Mouse (Mus musculus) midbrain, embryonic 11.5 days (tissue): ENCODE data around the gene Klf1. TPM values are rescaled to one million over a fixed set of nuclear protein-coding genes. Genes with fewer than 3 reads are reported as not detected.
A peak's percentile ranks its signal among the peaks of the same experiment; 100 is the strongest.

ENCODE experiments used
- ATAC-seq: fragments of 200-750 bp; cut with Nextera tagmentation; 2 replicates; pipeline ENCODE4 v1.8.0; 2017; ENCODE audit warnings: moderate TSS enrichment, moderate library complexity; ENCODE audit not compliant: low FRiP score
- DNase-seq: peaks from one replicate; pipeline ENCODE4 v3.0.0; 2015; ENCODE audit warnings: low spot score; ENCODE audit errors: missing footprints
- H3K27ac ChIP-seq: fragments of 300-500 bp; sonication (generic); 2 replicates; pipeline ENCODE4 v1.5.1; 2014; ENCODE audit warnings: low read depth, low read length
- H3K27me3 ChIP-seq: fragments of 300-500 bp; sonication (generic); 2 replicates; pipeline ENCODE4 v1.6.1; 2014; ENCODE audit warnings: mild to moderate bottlenecking, low read length, moderate library complexity, mixed read lengths; ENCODE audit not compliant: control insufficient read depth, insufficient read depth
- H3K36me3 ChIP-seq: fragments of 300-500 bp; sonication (generic); 2 replicates; pipeline ENCODE4 v1.6.1; 2014; ENCODE audit warnings: mild to moderate bottlenecking, low read length, moderate library complexity, mixed read lengths; ENCODE audit not compliant: control insufficient read depth, insufficient read depth
- H3K4me1 ChIP-seq: fragments of 300-500 bp; sonication (generic); 2 replicates; pipeline ENCODE4 v1.6.1; 2014; ENCODE audit warnings: low read length; ENCODE audit not compliant: control insufficient read depth, insufficient read depth
- H3K4me2 ChIP-seq: fragments of 300-500 bp; sonication (generic); 2 replicates; pipeline ENCODE4 v1.6.1; 2014; ENCODE audit warnings: mild to moderate bottlenecking, moderate library complexity
- H3K4me3 ChIP-seq: fragments of 300-500 bp; sonication (generic); 2 replicates; pipeline ENCODE4 v1.5.1; 2014; ENCODE audit warnings: low read depth, low read length
- H3K9ac ChIP-seq: fragments of 300-500 bp; sonication (generic); 2 replicates; pipeline ENCODE4 v1.6.1; 2014; ENCODE audit warnings: low read length
- H3K9me3 ChIP-seq: fragments of 300-500 bp; sonication (generic); 2 replicates; pipeline ENCODE4 v1.6.1; 2016; ENCODE audit warnings: low read length; ENCODE audit not compliant: control insufficient read depth
- WGBS: fragments of 180-500 bp; shearing (Covaris S2); extraction: QIAGEN DNeasy Blood & Tissue Kit; methylation state at CpG from one replicate; pipeline ENCODE4 v1.1.7; 2014; 5-methylcytosine and 5-hydroxymethylcytosine counted together
- polyA plus RNA-seq: library from polyadenylated mRNA; unstranded; fragments of >200 nt; fragmentation: Nextera tagmentation; extraction: Ambion mirVana; gene quantifications from 2 replicates; pipeline ENCODE4 v1.2.1, GENCODE M21; 2014

The Klf1 gene
- polyA plus RNA-seq: 13.7 and 14.4 TPM in 2 replicates

DNA sequence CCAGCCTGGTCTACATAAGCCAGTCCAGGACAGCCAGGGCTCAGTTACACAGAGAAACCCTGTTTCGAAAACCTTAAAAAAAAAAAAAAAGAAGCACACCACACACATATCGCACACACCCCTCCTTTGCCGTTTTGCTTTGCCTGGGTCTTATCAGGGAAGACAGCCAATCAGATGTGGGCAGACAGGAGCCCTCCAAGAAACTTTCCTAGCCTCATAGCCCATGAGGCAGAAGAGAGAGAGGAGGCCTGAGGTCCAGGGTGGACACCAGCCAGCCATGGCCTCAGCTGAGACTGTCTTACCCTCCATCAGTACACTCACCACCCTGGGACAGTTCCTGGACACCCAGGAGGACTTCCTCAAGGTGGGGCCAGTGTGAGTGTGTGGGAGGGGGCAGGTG, at the start of gene Klf1:
Klf1 (plus strand) TSS at position 177 of the 400 bp plus-strand sequence.
- peak within 1 kb of the TSS; percentile 83 for H3K4me2 ChIP-seq
- H3K9me3 ChIP-seq: no peaks in the 10 kb centered on the region
- DNase-seq (no peak), ATAC-seq (no peak)
- no peaks in the 10 kb centered on the region for H3K36me3 ChIP-seq
- H3K4me3 ChIP-seq: peak within 1 kb of the TSS; percentile 48
- H3K27ac ChIP-seq: no peak within 1 kb of the TSS; the same call in 1 of the 2 replicates
- peak within 1 kb of the TSS; percentile 66 for H3K9ac ChIP-seq
- H3K4me1 ChIP-seq: peaks cover 7% of the 10 kb centered on the region; the same call in 1 of the 2 replicates
- WGBS: 80% methylated on average over 3 of the region's 3 CpGs
- peaks cover 6% of the 10 kb centered on the region; the same call in 1 of the 2 replicates for H3K27me3 ChIP-seq

DNA sequence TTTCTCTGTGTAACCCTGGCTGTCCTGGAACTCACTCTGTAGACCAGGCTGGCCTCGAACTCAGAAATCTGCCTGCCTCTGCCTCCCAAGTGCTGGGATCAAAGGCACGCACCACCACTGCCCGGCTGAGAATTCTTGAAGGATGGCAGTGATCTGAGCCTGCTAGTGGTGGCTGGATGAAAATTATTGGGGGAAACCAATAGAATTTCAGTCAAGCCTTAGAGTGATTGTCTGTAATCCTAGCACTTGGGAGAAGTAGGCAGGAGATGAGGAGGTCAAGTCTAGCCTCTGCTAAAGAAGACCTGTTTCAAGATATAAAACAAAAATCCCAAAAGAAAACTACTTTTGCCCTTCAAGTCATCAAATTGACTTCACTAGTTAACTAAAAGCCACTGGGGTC, 45.3 kb upstream of the Klf1 start:
- H3K36me3 ChIP-seq: peaks cover 6% of the 10 kb centered on the region; the same call in 1 of the 2 replicates
- peak; percentile 52 for ATAC-seq
- H3K27ac ChIP-seq: no peak overlapping the region
- no peaks in the 10 kb centered on the region for H3K9me3 ChIP-seq
- H3K9ac ChIP-seq: no peak overlapping the region
- 87% methylated on average over 3 of the region's 3 CpGs for WGBS
- no peaks in the 10 kb centered on the region for H3K27me3 ChIP-seq
- peaks cover 11% of the 10 kb centered on the region for H3K4me1 ChIP-seq
- no peak overlapping the region; the same call in 1 of the 2 replicates for H3K4me3 ChIP-seq
- DNase-seq: no peak
- H3K4me2 ChIP-seq: peak overlapping the region; percentile 94; the same call in 1 of the 2 replicates

DNA sequence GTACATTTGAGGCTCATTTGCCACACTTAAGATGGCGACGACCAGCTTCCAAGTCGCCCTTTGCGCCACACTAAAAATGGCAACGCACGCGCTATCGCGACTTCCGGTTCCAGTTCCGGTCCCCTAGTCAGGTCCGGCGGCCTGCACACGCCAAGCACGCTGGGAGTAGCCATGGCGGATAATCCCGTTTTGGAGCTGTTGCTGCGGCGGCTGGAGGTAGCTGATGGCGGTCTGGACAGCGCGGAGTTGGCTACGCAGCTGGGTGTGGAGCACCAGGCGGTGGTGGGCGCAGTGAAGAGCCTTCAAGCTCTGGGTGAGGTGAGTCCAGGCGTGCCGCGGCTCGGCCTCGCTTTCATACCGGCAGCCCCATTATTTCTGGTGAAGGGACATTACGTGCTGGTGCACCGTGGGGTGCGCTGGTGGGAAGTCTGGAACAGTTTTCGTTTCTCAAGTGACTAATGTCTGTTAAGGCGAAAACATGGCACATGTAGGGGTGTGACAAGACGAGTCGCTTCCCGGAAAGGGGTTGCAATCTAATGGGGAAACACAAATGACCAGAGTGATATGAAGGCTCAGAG, 44.8 kb upstream of the Klf1 start, which contains the start of gene Farsa:
Farsa (plus strand) TSS at position 126 of the 578 bp plus-strand sequence.
- Histone ChIP-seq H3K9ac (peak within 1 kb of the TSS; percentile 86), H3K9me3 (no peaks in the 10 kb centered on the region), H3K4me2 (peak within 1 kb of the TSS; percentile 94), H3K27ac (no peak within 1 kb of the TSS; the same call in 1 of the 2 replicates), H3K4me3 (peak within 1 kb of the TSS; percentile 93), H3K36me3 (peaks cover 8% of the 10 kb centered on the region; the same call in 1 of the 2 replicates), H3K27me3 (no peaks in the 10 kb centered on the region), H3K4me1 (peaks cover 11% of the 10 kb centered on the region)
- under 1% methylated on average over 39 of the region's 39 CpGs for WGBS
- ATAC-seq (peak; percentile 92), DNase-seq (peak; percentile 99)

DNA sequence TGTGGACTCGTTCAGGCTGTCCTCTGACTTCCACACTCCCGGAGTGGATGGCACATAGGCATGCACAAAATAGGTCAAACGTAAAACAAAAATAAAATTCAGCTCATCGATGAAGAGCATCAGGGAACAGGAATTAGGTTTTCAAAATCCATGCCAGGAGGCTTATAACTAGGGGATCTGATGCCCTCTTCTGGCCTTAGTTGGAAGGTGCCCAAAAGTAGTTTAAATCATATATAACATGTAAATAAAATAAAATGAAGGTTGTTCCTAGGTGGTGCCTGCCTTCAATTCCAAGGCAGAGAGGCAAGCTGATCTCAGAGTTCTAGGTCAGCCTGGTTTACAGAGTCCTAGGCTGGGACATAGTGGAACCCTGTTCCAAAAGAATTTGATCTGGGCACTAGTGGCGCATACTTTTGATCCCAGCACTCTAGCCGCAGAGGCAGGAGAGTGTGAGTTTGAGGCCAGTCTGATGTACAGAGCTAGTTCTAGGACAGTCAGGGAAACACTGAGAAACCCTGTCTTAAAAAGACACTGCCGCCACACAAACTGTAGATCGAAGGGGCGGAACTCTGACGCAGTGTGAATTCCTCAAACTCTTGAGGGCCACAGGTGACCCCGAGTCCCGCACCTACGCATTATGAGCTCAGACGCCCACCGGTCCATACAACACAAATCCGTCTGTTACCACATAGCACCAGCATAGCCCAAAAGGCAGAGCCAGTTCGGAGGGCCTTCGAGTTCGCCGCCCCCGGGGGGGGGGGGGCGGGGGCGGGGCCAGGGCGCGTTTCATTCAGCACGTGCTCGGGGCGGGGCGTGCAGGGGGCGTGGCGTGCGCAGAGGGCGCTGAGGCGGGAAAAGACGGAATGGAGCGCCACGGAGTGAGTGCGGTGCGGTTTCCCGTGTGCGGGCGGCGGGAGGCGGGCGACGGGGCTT, 30.1 kb upstream of the Klf1 start, which contains the start of gene Syce2:
Syce2 (plus strand) TSS at position 736 of the 933 bp plus-strand sequence.
- peak; percentile 73 for ATAC-seq
- H3K27ac ChIP-seq: no peak within 1 kb of the TSS

DNA sequence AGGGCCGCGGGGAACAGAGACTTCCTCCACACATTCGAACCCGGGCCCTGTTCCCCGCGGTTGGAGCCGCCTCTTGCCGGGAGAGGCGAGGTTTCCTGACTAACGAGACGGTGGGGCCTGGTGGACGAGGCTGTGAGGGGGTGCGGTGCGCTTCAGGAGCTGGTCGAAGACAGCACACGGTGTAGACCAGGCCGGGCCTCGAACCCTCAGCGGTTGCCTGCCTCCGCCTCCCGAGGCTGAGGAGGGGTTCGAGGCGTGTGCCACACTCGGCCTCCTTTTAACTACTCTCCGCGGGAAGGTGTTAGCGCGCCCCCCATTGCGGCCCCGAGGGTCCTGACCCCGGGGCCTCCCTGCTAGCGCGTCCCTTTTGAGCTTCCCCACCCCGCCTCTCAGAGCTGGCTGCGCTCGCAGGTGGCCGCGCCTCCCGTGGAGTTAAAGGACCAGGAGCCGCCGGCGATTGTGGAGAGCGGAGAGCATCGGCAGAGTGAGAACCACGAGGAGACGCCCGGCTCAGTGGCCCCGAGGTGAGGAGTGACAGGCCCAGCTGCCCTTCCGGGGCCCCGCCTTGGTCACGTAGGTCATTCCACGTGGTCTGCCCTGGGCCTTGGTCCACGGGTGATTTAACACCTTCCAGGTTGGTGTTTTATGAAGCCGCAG, 29.3 kb upstream of the Klf1 start:
- H3K4me3 ChIP-seq: peak overlapping the region; percentile 31
- DNase-seq (peak; percentile 92), ATAC-seq (peak; percentile 75)
- H3K4me2 ChIP-seq: peak overlapping the region; percentile 71
- peaks cover 6% of the 10 kb centered on the region; the same call in 1 of the 2 replicates for H3K4me1 ChIP-seq
- peaks cover 8% of the 10 kb centered on the region for H3K27me3 ChIP-seq
- WGBS: 4% methylated on average over 54 of the region's 54 CpGs
- no peaks in the 10 kb centered on the region for H3K9me3 ChIP-seq
- peaks cover 9% of the 10 kb centered on the region for H3K36me3 ChIP-seq
- H3K9ac ChIP-seq: peak overlapping the region; percentile 66
- no peak overlapping the region for H3K27ac ChIP-seq

More for the DNA sequence above, 30.1 kb upstream of the Klf1 start, which contains the start of gene Syce2:
- peak; percentile 95 for DNase-seq
- Histone ChIP-seq H3K36me3 (peaks cover 16% of the 10 kb centered on the region), H3K4me1 (peaks cover 6% of the 10 kb centered on the region; the same call in 1 of the 2 replicates), H3K4me2 (peak within 1 kb of the TSS; percentile 71), H3K4me3 (peak within 1 kb of the TSS; percentile 31), H3K9me3 (no peaks in the 10 kb centered on the region), H3K9ac (peak within 1 kb of the TSS; percentile 66), H3K27me3 (peaks cover 8% of the 10 kb centered on the region)
- WGBS: 19% methylated on average over 42 of the region's 46 CpGs

DNA sequence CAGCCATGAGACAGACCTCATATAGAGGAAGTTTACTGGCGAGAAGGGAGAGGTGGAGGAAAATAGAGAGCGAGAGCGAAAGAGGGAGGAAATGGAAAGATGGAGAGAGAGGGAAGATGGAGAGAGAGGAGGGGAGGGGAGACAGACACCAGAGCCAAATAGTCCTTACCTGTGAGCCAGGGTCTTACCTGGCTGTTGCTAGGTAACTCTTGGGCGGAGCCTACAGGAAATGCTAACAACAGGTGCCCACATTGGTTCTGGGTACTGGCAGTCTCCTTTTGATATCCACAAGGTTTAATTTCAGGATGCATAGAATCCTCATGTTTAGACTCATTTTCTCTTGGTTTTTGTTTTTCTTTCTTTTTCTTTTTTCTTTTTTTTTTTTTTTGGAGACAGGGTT, 28.7 kb upstream of the Klf1 start:
- H3K27ac ChIP-seq: no peak overlapping the region
- no peak overlapping the region for H3K9ac ChIP-seq

DNA sequence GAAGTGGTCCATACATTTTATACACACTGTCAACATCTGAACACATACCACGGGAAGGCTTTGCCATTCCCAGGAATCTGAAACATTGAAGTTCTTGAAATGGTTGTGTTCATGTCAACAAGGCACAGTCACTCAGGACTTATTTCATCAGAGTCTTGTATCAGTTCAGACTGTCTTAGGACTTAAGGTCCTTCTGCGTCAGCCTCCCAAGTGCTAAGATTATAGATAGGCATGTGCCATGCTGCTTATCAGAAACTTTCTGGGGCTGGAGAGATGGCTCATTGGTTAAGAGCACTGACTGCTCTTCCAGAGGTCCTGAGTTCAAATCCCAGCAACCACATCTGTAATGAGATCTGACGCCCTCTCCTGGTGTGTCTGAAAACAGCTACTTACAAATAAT, 27.4 kb upstream of the Klf1 start:
- Histone ChIP-seq H3K27ac (no peak overlapping the region), H3K4me3 (no peak overlapping the region), H3K4me2 (no peak overlapping the region), H3K4me1 (peaks cover 6% of the 10 kb centered on the region; the same call in 1 of the 2 replicates), H3K9ac (no peak overlapping the region), H3K36me3 (no peaks in the 10 kb centered on the region), H3K27me3 (peaks cover 8% of the 10 kb centered on the region), H3K9me3 (no peaks in the 10 kb centered on the region)
- DNase-seq: peak; percentile 47
- ATAC-seq: no peak
- 96% methylated on average over 3 of the region's 3 CpGs for WGBS

More for the DNA sequence above, 28.7 kb upstream of the Klf1 start:
- H3K4me1 ChIP-seq: peaks cover 6% of the 10 kb centered on the region; the same call in 1 of the 2 replicates
- H3K4me3 ChIP-seq: peak overlapping the region; percentile 31; the same call in 1 of the 2 replicates
- no peaks in the 10 kb centered on the region for H3K9me3 ChIP-seq
- 80% methylated on average over 4 of the region's 4 CpGs for WGBS
- peak overlapping the region; percentile 71 for H3K4me2 ChIP-seq
- ATAC-seq (no peak), DNase-seq (no peak)
- peaks cover 3% of the 10 kb centered on the region; the same call in 1 of the 2 replicates for H3K36me3 ChIP-seq
- H3K27me3 ChIP-seq: peaks cover 8% of the 10 kb centered on the region

DNA sequence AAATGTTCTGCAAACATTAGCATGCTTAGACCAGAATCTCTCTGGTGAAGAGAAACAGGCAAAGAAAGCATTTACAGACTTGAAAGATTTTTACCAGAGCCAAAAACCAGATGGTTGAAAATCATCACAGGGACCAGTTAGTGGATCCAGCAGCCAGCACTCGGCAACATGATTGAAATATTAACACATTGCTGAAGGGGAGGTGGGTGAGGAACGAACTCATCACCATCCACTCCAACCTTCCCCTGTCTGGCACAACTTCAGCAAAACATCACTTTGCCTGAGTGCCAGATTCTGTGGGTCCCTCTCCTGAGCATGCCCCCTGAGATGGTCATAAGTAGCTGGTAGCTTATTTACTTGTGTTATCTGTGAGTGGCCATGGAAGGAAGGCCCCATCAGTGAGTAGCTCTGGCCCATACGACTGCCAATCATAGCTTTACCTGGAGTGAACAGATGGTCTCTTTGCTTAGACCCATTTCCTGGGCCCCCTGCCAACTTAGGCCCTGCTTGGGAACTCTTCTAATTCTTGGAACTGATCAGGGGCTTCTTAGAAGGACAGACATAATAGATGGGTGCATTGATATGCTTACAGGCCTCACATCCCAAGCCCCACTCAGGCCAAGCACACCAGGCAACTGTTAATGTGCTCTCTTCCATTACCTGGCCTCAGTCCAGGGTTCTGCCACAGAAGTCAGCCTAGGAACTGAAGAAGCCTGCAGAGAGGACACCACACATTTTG, 24.3 kb upstream of the Klf1 start:
- WGBS: 95% methylated on average over 3 of the region's 3 CpGs
- Histone ChIP-seq H3K27ac (no peak overlapping the region), H3K36me3 (no peaks in the 10 kb centered on the region), H3K27me3 (peaks cover 2% of the 10 kb centered on the region), H3K9ac (no peak overlapping the region), H3K4me1 (peaks cover 1% of the 10 kb centered on the region; the same call in 1 of the 2 replicates), H3K9me3 (no peaks in the 10 kb centered on the region), H3K4me3 (no peak overlapping the region), H3K4me2 (no peak overlapping the region)
- ATAC-seq: no peak
- DNase-seq: peak; percentile 23
